Mouse (Mus musculus) liver, postnatal 0 days (tissue): ENCODE data around the gene Sez6.

Experiments
- CTCF ChIP-seq: sonication (generic); IDR thresholded peaks from 2 replicates; pipeline ENCODE4 v1.5.1; 2016; ENCODE audit warnings: antibody characterized with exemption, low read depth
- EP300 ChIP-seq: IDR thresholded peaks from 2 replicates; pipeline ENCODE4 v1.6.1; 2016; ENCODE audit warnings: antibody characterized with exemption, low read depth, mild to moderate bottlenecking

- TF ChIP-seq EP300 (no peak), CTCF (peak; percentile 59)
Observed at GRCm38 (mm10) chr11:78023607-78024006, 93.0 kb downstream of the Sez6 start.
